Mouse (Mus musculus) stomach, embryonic 14.5 days (tissue): ENCODE data around the gene Dnal1. TPM values are rescaled to one million over a fixed set of nuclear protein-coding genes. Genes with fewer than 3 reads are reported as not detected.

ENCODE experiments used
- ATAC-seq: fragments of 200-750 bp; cut with Nextera tagmentation; 2 replicates; pipeline ENCODE4 v1.8.0; 2017; ENCODE audit warnings: low read depth, moderate TSS enrichment; ENCODE audit not compliant: insufficient number of reproducible peaks, insufficient read depth, low FRiP score
- H3K27ac ChIP-seq: fragments of 300-500 bp; sonication (generic); 2 replicates; pipeline ENCODE4 v1.5.1; 2014; ENCODE audit warnings: mild to moderate bottlenecking, low read length, moderate library complexity, mixed read lengths
- H3K27me3 ChIP-seq: fragments of 300-500 bp; sonication (generic); 2 replicates; pipeline ENCODE4 v1.6.1; 2014; ENCODE audit warnings: low read length, control low read depth, mixed read lengths; ENCODE audit not compliant: control insufficient read depth, insufficient read depth
- H3K36me3 ChIP-seq: fragments of 300-500 bp; sonication (generic); 2 replicates; pipeline ENCODE4 v1.6.1; 2014; ENCODE audit warnings: mild to moderate bottlenecking, control low read depth, low read length, moderate library complexity, mixed read lengths; ENCODE audit not compliant: control insufficient read depth, insufficient read depth
- H3K4me1 ChIP-seq: fragments of 300-500 bp; sonication (generic); 2 replicates; pipeline ENCODE4 v1.6.1; 2014; ENCODE audit warnings: low read length, control low read depth, mixed read lengths; ENCODE audit not compliant: control insufficient read depth, insufficient read depth
- H3K4me2 ChIP-seq: fragments of 300-500 bp; sonication (generic); replicated peaks from 2 replicates; pipeline ENCODE4 v1.6.1; 2014; ENCODE audit warnings: low read depth, low read length, control low read depth
- H3K4me3 ChIP-seq: fragments of 300-500 bp; sonication (generic); 2 replicates; pipeline ENCODE4 v1.5.1; 2014; ENCODE audit warnings: low read depth, low read length, control low read depth
- H3K9ac ChIP-seq: fragments of 300-500 bp; sonication (generic); replicated peaks from 2 replicates; pipeline ENCODE4 v1.6.1; 2014; ENCODE audit warnings: low read depth, mild to moderate bottlenecking, control low read depth, low read length, moderate library complexity, mixed read lengths
- H3K9me3 ChIP-seq: fragments of 300-500 bp; sonication (generic); 2 replicates; pipeline ENCODE4 v1.6.1; 2016; ENCODE audit warnings: low read depth, low read length, control low read depth; ENCODE audit not compliant: control insufficient read depth
- whole genome bisulfite sequencing: fragments of 180-500 bp; shearing (Covaris S2); extraction: QIAGEN DNeasy Blood & Tissue Kit; methylation state at CpG from one replicate; pipeline ENCODE4 v1.1.7; 2014; 5-methylcytosine and 5-hydroxymethylcytosine counted together
- polyA plus RNA-seq: library from polyadenylated mRNA; unstranded; fragments of >200 nt; fragmentation: Nextera tagmentation; extraction: Ambion mirVana; gene quantifications from 2 replicates; pipeline ENCODE4 v1.2.1, GENCODE M21; 2014

Dnal1 gene
- polyA plus RNA-seq, 1 experiment from 2014 or later, result 3.8 TPM

DNA sequence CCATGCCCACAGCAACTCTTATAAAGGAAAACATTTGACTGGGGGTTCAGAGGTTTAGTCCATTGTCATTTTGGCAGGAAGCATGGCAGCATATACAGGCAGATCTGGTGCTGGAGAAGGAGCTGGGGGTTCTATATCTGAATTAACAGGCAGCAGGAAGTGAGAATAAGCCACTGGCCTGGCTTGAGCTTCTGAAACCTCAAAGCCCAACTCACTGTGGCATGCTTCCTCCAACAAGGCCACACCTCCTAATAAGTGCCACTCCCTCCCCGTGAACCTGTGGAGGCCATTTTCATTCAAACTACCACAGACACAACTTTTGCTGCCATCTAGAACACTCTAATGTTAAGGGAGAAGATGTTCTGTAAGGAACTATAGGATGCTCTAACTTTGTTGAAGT is 6.5 kb upstream of the Dnal1 start:
- Histone ChIP-seq H3K9me3 (no peaks in the 10 kb centered on the region), H3K4me1 (no peaks in the 10 kb centered on the region), H3K9ac (no peak overlapping the region), H3K4me2 (no peak overlapping the region), H3K27ac (no peak overlapping the region), H3K36me3 (no peaks in the 10 kb centered on the region), H3K4me3 (no peak overlapping the region), H3K27me3 (no peaks in the 10 kb centered on the region)
- no peak for ATAC-seq
- WGBS, result 74% methylated on average over 1 of the region's 1 CpGs

DNA sequence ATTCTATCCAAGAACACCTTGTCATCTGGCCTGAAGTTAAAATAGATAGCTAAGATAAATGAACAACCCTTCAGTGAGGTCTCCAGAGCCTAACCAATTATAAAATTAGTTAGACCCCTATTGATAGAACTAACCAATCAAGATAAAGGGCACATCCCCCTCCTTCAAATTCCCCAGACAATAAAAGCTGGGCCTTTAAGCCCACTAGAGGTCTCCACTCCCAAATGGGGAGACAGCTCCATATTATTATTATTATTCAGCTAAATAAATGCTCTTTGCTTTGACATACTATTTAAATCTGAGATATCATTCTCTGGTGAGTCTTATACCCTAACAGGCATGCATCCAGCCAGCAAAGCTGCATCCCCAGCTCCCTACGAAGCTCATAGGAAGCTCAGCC is 4.2 kb upstream of the Dnal1 start:
- no peak for ATAC-seq
- WGBS, result 83% methylated on average over 1 of the region's 1 CpGs

DNA sequence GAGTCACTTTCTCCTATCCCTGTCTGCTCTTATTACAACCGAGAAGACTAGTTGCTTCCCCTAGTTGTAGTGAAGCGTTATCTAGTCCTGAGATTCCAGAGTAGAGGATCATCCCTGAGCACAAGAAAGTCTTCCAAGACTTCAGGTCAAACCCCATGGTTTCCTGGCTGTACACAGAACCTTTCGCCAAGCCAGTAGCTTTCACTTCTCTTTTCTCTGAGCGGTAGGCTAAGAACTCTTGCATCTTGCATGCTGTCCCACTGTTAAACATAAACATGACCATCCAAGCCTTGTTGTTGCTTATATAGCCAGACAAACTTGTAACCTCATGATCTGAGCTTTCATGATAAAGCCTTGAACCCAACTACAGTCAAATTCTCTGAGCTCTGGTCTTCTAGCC is 3.4 kb upstream of the Dnal1 start:
- Histone ChIP-seq H3K4me3 (no peak overlapping the region), H3K27ac (no peak overlapping the region), H3K36me3 (no peaks in the 10 kb centered on the region), H3K4me1 (no peaks in the 10 kb centered on the region), H3K27me3 (no peaks in the 10 kb centered on the region), H3K9me3 (no peaks in the 10 kb centered on the region), H3K9ac (no peak overlapping the region), H3K4me2 (no peak overlapping the region)
- 94% methylated on average over 4 of the region's 4 CpGs for WGBS
- ATAC-seq, result no peak

More for the DNA sequence above, 4.2 kb upstream of the Dnal1 start:
- no peak overlapping the region for H3K9ac ChIP-seq
- no peak overlapping the region for H3K27ac ChIP-seq
- H3K36me3 ChIP-seq, result no peaks in the 10 kb centered on the region
- H3K4me1 ChIP-seq, result no peaks in the 10 kb centered on the region
- H3K4me3 ChIP-seq, result no peak overlapping the region
- H3K9me3 ChIP-seq, result no peaks in the 10 kb centered on the region
- H3K4me2 ChIP-seq, result no peak overlapping the region
- H3K27me3 ChIP-seq, result no peaks in the 10 kb centered on the region

DNA sequence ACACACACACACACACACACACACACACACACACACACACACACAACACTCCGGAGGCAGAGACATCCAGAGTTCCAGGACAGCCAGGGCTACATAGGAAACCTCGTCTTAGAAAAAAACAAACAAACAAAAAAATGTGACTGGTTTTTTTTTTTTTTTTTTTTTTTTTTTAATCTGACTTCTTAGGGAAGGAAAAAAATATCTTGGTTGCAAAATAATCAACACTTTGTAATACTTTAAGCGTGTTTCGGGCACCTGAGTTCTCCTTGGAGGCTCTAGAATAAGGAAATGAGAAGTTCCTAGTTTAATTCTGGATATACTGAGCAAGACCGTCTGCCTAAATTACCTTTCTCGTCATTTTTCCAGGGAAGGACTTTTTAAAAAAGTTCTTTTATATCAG is 490 bp upstream of the Dnal1 start:
- H3K4me3 ChIP-seq, result peak overlapping the region; percentile 62
- H3K9me3 ChIP-seq, result no peaks in the 10 kb centered on the region
- no peaks in the 10 kb centered on the region for H3K4me1 ChIP-seq
- WGBS, result 41% methylated on average over 6 of the region's 6 CpGs
- H3K27me3 ChIP-seq, result no peaks in the 10 kb centered on the region
- H3K4me2 ChIP-seq, result peak overlapping the region; percentile 39
- no peaks in the 10 kb centered on the region for H3K36me3 ChIP-seq
- H3K27ac ChIP-seq, result no peak overlapping the region
- ATAC-seq, result no peak
- H3K9ac ChIP-seq, result no peak overlapping the region

DNA sequence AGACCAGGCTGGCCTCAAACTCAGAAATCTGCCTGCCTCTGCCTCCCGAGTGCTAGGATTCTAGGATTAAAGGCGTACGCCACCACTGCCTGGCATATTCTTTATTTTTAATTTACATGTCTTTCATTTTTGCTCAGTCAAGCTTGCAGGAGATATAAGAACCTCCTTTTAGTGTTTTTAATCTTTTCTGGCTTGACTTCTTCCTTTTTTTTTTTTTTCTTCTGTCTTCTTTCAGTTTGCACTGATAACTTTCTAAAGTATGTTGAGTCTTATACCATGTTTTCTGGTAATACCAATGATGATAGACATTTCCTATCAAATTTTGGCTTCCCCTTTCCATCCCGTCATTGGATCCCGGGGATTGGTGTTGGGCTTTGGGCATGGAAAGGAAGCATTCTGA is 5.4 kb downstream of the Dnal1 start:
- Histone ChIP-seq H3K9me3 (no peaks in the 10 kb centered on the region), H3K4me3 (no peak overlapping the region), H3K27me3 (no peaks in the 10 kb centered on the region), H3K4me1 (no peaks in the 10 kb centered on the region), H3K4me2 (no peak overlapping the region), H3K36me3 (no peaks in the 10 kb centered on the region), H3K9ac (no peak overlapping the region), H3K27ac (no peak overlapping the region)
- WGBS, result 94% methylated on average over 5 of the region's 5 CpGs
- no peak for ATAC-seq

DNA sequence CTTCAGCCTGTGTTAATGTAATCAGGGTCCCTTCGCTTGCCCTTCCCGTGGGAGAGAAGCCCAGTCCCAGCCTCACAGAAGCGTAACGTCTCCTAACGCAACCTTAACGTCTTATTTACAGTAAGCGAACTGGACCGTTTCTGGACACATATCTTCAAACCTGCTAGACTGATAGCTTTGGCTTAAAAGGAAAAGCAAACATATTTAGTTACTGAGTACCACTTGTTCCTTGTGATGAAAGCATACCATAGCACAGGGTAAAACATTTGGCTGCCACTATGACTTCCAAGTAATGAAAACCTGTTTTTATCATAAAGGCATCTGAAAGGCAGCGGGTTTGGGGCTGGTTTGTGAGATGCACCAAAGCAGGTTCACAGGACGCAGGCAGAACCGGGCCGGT is 11.7 kb downstream of the Dnal1 start:
- H3K4me2 ChIP-seq, result no peak overlapping the region
- H3K27me3 ChIP-seq, result no peaks in the 10 kb centered on the region
- H3K4me3 ChIP-seq, result no peak overlapping the region
- H3K27ac ChIP-seq, result no peak overlapping the region
- no peak for ATAC-seq
- H3K9ac ChIP-seq, result no peak overlapping the region
- H3K4me1 ChIP-seq, result no peaks in the 10 kb centered on the region
- H3K36me3 ChIP-seq, result no peaks in the 10 kb centered on the region; the same call in 1 of the 2 replicates
- no peaks in the 10 kb centered on the region for H3K9me3 ChIP-seq
- WGBS, result 73% methylated on average over 12 of the region's 12 CpGs

DNA sequence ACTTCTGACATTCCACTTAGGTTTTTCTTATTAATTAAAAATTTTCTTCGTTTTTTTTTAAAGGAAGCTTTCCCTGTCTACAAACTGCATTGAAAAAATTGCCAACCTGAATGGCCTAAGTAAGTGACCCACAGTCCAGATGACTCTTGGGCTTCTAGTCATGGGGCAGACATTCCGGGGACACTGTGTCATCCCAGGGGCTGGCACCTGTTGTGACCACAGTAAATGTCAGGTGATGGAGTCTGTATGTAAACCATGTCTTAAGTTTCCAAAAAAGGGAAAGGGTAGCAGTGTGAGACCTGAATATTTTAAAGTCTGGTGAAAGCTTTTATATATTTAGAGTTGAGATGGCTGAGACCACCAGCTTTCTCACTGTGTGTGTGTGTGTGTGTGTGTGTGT is 12.7 kb downstream of the Dnal1 start:
- WGBS, result 75% methylated on average over 2 of the region's 2 CpGs

DNA sequence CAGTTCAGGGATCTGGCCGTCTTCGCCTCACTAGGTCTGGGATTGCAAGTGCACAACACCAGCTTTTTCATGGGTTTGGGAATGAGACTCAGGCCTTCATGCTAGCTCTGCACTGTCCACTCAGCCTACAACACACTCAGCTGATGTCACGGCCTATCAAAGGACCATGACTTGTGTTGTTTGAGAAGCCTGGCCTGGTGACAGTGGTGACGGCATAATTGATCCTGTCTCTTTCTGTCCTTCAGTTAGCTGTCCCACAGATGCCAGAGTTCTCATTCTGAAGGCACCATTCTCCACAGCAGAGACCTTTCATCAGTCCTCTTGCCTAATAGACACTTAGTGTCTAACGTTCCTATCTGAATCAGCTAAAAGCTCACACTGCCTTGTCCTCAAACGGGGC is 14.4 kb downstream of the Dnal1 start:
- Histone ChIP-seq H3K27me3 (no peaks in the 10 kb centered on the region), H3K4me2 (no peak overlapping the region), H3K9me3 (no peaks in the 10 kb centered on the region), H3K4me1 (no peaks in the 10 kb centered on the region), H3K9ac (no peak overlapping the region), H3K27ac (no peak overlapping the region), H3K4me3 (no peak overlapping the region), H3K36me3 (no peaks in the 10 kb centered on the region; the same call in 1 of the 2 replicates)
- no peak for ATAC-seq
- WGBS, result 89% methylated on average over 6 of the region's 6 CpGs

More for the DNA sequence above, 12.7 kb downstream of the Dnal1 start:
- no peak for ATAC-seq
- Histone ChIP-seq H3K4me3 (no peak overlapping the region), H3K36me3 (no peaks in the 10 kb centered on the region; the same call in 1 of the 2 replicates), H3K9ac (no peak overlapping the region), H3K4me1 (no peaks in the 10 kb centered on the region), H3K9me3 (no peaks in the 10 kb centered on the region), H3K27ac (no peak overlapping the region), H3K27me3 (no peaks in the 10 kb centered on the region), H3K4me2 (no peak overlapping the region)

DNA sequence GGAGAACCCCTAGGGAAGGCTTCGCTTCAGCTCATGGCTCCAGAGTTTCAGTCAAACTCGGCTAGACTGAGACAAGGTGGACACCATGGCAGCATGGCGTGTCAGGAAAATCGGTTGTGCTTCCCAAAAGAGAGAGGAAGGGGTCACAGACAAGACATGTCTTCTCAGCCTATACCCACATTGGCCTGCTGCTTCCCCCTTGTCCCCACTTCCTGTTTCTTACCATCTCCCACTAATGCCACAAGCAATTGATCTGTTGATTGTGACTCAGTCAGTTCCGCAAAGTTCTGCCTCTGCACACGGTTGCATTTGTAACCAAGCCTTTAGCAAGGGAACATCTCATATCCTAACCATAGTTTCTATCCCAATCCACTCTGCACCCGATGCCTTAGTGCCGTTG is 15.8 kb downstream of the Dnal1 start:
- Histone ChIP-seq H3K4me2 (no peak overlapping the region), H3K9me3 (no peaks in the 10 kb centered on the region), H3K27ac (no peak overlapping the region), H3K36me3 (no peaks in the 10 kb centered on the region; the same call in 1 of the 2 replicates), H3K4me1 (no peaks in the 10 kb centered on the region), H3K9ac (no peak overlapping the region), H3K27me3 (no peaks in the 10 kb centered on the region), H3K4me3 (no peak overlapping the region)
- 92% methylated on average over 8 of the region's 8 CpGs for WGBS
- no peak for ATAC-seq
